Mouse (Mus musculus) limb, embryonic 14.5 days (tissue): ENCODE results near the gene Dmd. TPM values are rescaled to one million over a fixed set of nuclear protein-coding genes. Genes with fewer than 3 reads are reported as not detected.

Source experiments
- ATAC-seq: fragments of 200-750 bp; cut with Nextera tagmentation; 2 replicates; pipeline ENCODE4 v1.8.0; 2017; ENCODE audit warnings: low read depth, moderate number of reproducible peaks, moderate TSS enrichment; ENCODE audit not compliant: low FRiP score
- DNase-seq: peaks from one replicate; pipeline ENCODE4 v3.0.0-alpha.2; 2015; ENCODE audit warnings: low spot score
- H3K27ac ChIP-seq: fragments of 300-500 bp; sonication (generic); replicated peaks from 2 replicates; pipeline ENCODE4 v1.5.1; 2014; ENCODE audit warnings: low read depth, mild to moderate bottlenecking, low read length, moderate library complexity, mixed read lengths
- H3K27me3 ChIP-seq: fragments of 300-500 bp; sonication (generic); 2 replicates; pipeline ENCODE4 v1.6.1; 2014; ENCODE audit warnings: low read length, mixed read lengths; ENCODE audit not compliant: control insufficient read depth, insufficient read depth
- H3K36me3 ChIP-seq: fragments of 300-500 bp; sonication (generic); 2 replicates; pipeline ENCODE4 v1.6.1; 2014; ENCODE audit warnings: mild to moderate bottlenecking, low read length, moderate library complexity, mixed read lengths; ENCODE audit not compliant: control insufficient read depth, insufficient read depth
- H3K4me1 ChIP-seq: fragments of 300-500 bp; sonication (generic); 2 replicates; pipeline ENCODE4 v1.6.1; 2014; ENCODE audit warnings: antibody characterized with exemption, low read length, mixed read lengths; ENCODE audit not compliant: control insufficient read depth, insufficient read depth
- H3K4me2 ChIP-seq: fragments of 300-500 bp; sonication (generic); replicated peaks from 2 replicates; pipeline ENCODE4 v1.6.1; 2014; ENCODE audit warnings: low read depth, mild to moderate bottlenecking, low read length, moderate library complexity; ENCODE audit not compliant: severe bottlenecking
- H3K4me3 ChIP-seq: fragments of 300-500 bp; sonication (generic); replicated peaks from 2 replicates; pipeline ENCODE4 v1.5.1; 2014; ENCODE audit warnings: low read length
- H3K9ac ChIP-seq: fragments of 300-500 bp; sonication (generic); 2 replicates; pipeline ENCODE4 v1.6.1; 2014; ENCODE audit warnings: mild to moderate bottlenecking, low read depth, low read length, moderate library complexity; ENCODE audit not compliant: severe bottlenecking
- H3K9me3 ChIP-seq: fragments of 300-500 bp; sonication (generic); 2 replicates; pipeline ENCODE4 v1.6.1; 2016; ENCODE audit warnings: low read length; ENCODE audit not compliant: control insufficient read depth
- POLR2A ChIP-seq: fragments of 200-500 bp; IDR thresholded peaks from 2 replicates; pipeline ENCODE4 v1.8.0; 2012; ENCODE audit warnings: inconsistent platforms, mild to moderate bottlenecking, moderate library complexity, borderline replicate concordance; ENCODE audit not compliant: insufficient read depth, insufficient read length; ENCODE audit errors: extremely low read depth
- WGBS: fragments of 180-500 bp; shearing (Covaris S2); extraction: QIAGEN DNeasy Blood & Tissue Kit; methylation state at CpG from one replicate; pipeline ENCODE4 v1.1.7; 2014; 5-methylcytosine and 5-hydroxymethylcytosine counted together
- polyA plus RNA-seq, 2 experiments: library from polyadenylated mRNA; depleted of rRNA in 1 of 2; stranded (reverse) in 1 of 2; unstranded in 1 of 2; fragments of >200 nt; fragmentation: Nextera tagmentation in 1 of 2; extraction: Ambion mirVana in 1 of 2; gene quantifications; 2 replicates each; pipeline versions ENCODE4 v1.2.1 to v1.2.3; 2012 to 2014

The Dmd gene
- polyA plus RNA-seq, 2 experiments, result 16.6 to 23.0 TPM

DNA sequence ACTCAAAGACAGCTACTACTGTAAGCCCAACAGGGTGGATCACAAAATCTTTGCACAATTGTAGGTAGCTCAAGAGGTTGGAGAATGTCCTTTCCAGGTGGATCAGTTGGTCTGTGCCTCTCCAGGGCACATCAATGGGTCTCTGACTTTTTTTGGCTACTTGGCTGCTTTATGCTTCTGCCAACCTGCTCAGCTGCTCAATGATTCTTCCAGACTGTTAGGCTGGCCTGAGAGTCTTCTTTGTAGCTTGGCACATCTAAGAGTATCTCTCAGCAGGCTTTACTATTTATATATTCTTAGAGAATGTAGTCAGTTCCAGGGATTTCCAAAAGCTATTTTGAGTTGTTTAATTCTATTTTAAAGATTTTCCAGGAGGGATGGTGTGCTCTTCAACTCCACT is 1416.3 kb downstream of the Dmd start:
- Histone ChIP-seq H3K27ac (no peak overlapping the region), H3K4me1 (no peaks in the 10 kb centered on the region), H3K9me3 (no peaks in the 10 kb centered on the region), H3K27me3 (no peaks in the 10 kb centered on the region), H3K36me3 (no peaks in the 10 kb centered on the region), H3K4me2 (no peak overlapping the region), H3K9ac (no peak overlapping the region), H3K4me3 (no peak overlapping the region)
- ATAC-seq (no peak), DNase-seq (no peak)
- TF ChIP-seq POLR2A, result no peak

DNA sequence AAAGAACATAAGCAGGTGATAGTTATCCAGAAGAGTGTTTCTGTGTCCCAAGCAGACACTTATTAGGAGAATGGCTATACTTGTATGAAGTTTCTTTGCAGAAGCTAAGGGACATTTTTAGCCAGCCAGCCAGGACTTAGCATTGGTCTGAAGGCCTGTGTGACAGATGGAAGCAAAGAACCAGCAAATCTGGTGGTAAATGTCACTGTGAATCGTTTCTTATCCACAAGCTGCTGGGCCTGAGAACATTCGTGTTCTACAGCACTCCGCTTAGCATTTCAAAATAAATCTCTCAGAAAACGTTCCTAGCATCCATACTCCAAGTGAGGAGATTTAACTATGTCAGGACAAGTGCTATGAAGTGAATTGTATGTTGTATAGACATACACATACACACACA is 1486.9 kb downstream of the Dmd start:
- DNase-seq (no peak), ATAC-seq (no peak)
- no peak overlapping the region for H3K4me3 ChIP-seq
- H3K4me1 ChIP-seq, result no peaks in the 10 kb centered on the region
- H3K27me3 ChIP-seq, result no peaks in the 10 kb centered on the region
- H3K4me2 ChIP-seq, result no peak overlapping the region
- H3K36me3 ChIP-seq, result no peaks in the 10 kb centered on the region
- no peak overlapping the region for H3K9ac ChIP-seq
- H3K9me3 ChIP-seq, result no peaks in the 10 kb centered on the region
- no peak for TF ChIP-seq POLR2A
- WGBS, result 67% methylated on average over 4 of the region's 4 CpGs
- no peak overlapping the region for H3K27ac ChIP-seq

DNA sequence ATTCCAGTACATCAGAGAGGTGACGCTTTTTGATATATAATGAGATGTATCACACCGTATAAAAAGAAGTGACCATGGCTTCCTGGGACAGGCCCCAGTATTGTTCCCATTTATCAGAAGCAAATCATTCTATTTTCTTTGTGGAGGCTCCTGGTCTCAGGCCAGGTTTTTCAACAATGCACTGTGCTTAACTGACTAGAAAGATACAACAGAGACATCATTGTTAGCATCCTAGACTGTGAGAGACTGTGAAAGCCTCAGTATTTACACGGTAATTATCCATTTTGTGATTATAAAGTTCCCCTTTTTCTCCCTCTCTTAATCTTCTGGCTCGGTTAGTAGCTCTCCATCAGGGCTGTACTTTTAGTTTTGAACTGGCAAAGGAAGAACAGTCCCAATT is 1487.9 kb downstream of the Dmd start:
- no peak overlapping the region for H3K27ac ChIP-seq
- no peak for DNase-seq
- H3K9me3 ChIP-seq, result no peaks in the 10 kb centered on the region
- H3K27me3 ChIP-seq, result no peaks in the 10 kb centered on the region
- WGBS, result 79% methylated on average over 4 of the region's 4 CpGs
- H3K4me3 ChIP-seq, result no peak overlapping the region
- H3K36me3 ChIP-seq, result no peaks in the 10 kb centered on the region
- no peak for TF ChIP-seq POLR2A
- no peak overlapping the region for H3K9ac ChIP-seq
- ATAC-seq, result no peak
- H3K4me2 ChIP-seq, result no peak overlapping the region
- no peaks in the 10 kb centered on the region for H3K4me1 ChIP-seq

DNA sequence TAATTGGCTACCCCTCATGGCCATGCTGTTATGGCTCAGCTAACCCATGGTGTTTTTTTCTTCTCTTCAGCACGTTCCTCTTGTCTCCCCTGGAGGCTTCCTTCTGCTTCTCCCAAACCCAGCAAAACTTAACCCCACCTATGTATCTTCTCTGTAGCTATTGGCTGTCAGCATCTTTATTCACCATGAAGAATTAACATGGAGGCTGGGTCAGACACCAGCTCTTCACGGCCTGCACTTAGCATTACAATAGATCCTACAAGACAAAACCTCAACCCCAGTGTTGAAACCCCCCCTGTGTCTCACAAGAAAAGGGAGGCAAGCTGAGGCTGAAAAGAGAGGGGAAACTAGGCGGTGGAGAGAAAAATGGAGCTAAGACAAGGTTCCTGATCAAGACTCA is 1494.3 kb downstream of the Dmd start:
- DNase-seq, result no peak
- no peaks in the 10 kb centered on the region for H3K9me3 ChIP-seq
- no peaks in the 10 kb centered on the region for H3K4me1 ChIP-seq
- H3K4me3 ChIP-seq, result no peak overlapping the region
- no peak overlapping the region for H3K4me2 ChIP-seq
- H3K9ac ChIP-seq, result no peak overlapping the region
- H3K27ac ChIP-seq, result no peak overlapping the region
- H3K36me3 ChIP-seq, result no peaks in the 10 kb centered on the region
- no peaks in the 10 kb centered on the region for H3K27me3 ChIP-seq
- 69% methylated on average over 3 of the region's 3 CpGs for WGBS
- ATAC-seq, result no peak
- no peak for TF ChIP-seq POLR2A

DNA sequence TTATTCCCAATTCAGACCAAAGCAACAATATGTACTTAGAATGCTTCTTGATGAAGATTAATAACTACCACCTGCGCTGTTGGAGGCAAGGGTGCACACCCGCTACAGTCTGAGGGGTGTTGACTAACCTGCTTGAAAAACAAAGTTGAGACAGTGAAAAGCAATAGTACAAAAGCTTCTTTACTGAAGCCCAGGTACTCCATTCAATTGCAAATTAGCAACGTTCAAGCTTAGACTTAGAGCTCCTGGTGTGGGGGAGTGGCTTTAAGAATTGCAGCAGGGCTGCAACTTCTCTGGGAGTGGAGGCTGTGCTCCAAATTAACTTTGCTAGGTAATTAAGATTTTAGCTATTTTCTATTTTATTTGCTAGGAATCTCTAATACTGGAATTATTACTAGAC is 1495.3 kb downstream of the Dmd start:
- H3K27me3 ChIP-seq, result no peaks in the 10 kb centered on the region
- TF ChIP-seq POLR2A, result no peak
- H3K4me3 ChIP-seq, result no peak overlapping the region
- no peaks in the 10 kb centered on the region for H3K4me1 ChIP-seq
- ATAC-seq (no peak), DNase-seq (no peak)
- no peaks in the 10 kb centered on the region for H3K36me3 ChIP-seq
- H3K4me2 ChIP-seq, result no peak overlapping the region
- no peak overlapping the region for H3K27ac ChIP-seq
- H3K9ac ChIP-seq, result no peak overlapping the region
- no peaks in the 10 kb centered on the region for H3K9me3 ChIP-seq
- WGBS, result 51% methylated on average over 3 of the region's 3 CpGs

DNA sequence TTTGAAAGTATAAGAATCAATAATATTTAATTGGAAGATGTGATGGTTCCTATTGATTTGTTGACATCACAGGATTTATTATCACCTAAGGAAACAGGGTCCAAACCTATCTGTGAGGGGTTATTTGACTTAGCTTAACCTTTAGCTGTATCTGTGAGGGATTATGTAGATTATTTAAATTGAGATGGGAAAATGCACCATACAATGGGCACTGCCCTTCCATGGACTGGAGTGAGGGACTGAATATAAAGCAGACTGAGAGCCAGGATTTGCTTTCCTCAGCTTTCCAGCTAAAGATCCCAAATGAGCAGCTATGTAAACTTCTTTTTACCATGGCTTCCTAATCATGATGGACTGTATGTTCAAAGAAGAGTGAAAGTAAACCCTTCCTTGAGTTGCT is 1496.0 kb downstream of the Dmd start:
- TF ChIP-seq POLR2A, result no peak
- H3K9me3 ChIP-seq, result no peaks in the 10 kb centered on the region
- H3K4me2 ChIP-seq, result no peak overlapping the region
- ATAC-seq, result no peak
- H3K27ac ChIP-seq, result no peak overlapping the region
- H3K4me1 ChIP-seq, result no peaks in the 10 kb centered on the region
- H3K36me3 ChIP-seq, result no peaks in the 10 kb centered on the region
- no peak overlapping the region for H3K4me3 ChIP-seq
- no peak overlapping the region for H3K9ac ChIP-seq
- H3K27me3 ChIP-seq, result no peaks in the 10 kb centered on the region
- DNase-seq, result no peak
